Mouse (Mus musculus) embryonic facial prominence, embryonic 11.5 days (tissue): ENCODE data around the gene Kazn. TPM values are rescaled to one million over a fixed set of nuclear protein-coding genes. Genes with fewer than 3 reads are reported as not detected.

ENCODE experiments used
- ATAC-seq: fragments of 200-750 bp; cut with Nextera tagmentation; replicated peaks from 2 replicates; pipeline ENCODE4 v1.8.0; 2017; ENCODE audit warnings: low read depth; ENCODE audit not compliant: insufficient number of reproducible peaks, low FRiP score, low TSS enrichment
- DNase-seq: peaks from one replicate; pipeline ENCODE4 v3.0.0-alpha.2; 2015; ENCODE audit warnings: low spot score
- H3K27ac ChIP-seq: fragments of 300-500 bp; sonication (generic); replicated peaks from 2 replicates; pipeline ENCODE4 v1.5.1; 2014; ENCODE audit warnings: mild to moderate bottlenecking, low read depth, low read length, control low read depth
- H3K27me3 ChIP-seq: fragments of 300-500 bp; sonication (generic); 2 replicates; pipeline ENCODE4 v1.6.1; 2014; ENCODE audit warnings: mild to moderate bottlenecking, low read length, moderate library complexity, mixed read lengths; ENCODE audit not compliant: control insufficient read depth, insufficient read depth
- H3K36me3 ChIP-seq: fragments of 300-500 bp; sonication (generic); replicated peaks from 2 replicates; pipeline ENCODE4 v1.6.1; 2014; ENCODE audit warnings: low read depth, mild to moderate bottlenecking, low read length, moderate library complexity, mixed read lengths; ENCODE audit not compliant: control insufficient read depth, insufficient read depth
- H3K4me1 ChIP-seq: fragments of 300-500 bp; sonication (generic); 2 replicates; pipeline ENCODE4 v1.6.1; 2014; ENCODE audit warnings: low read length, mixed read lengths; ENCODE audit not compliant: control insufficient read depth, insufficient read depth
- H3K4me2 ChIP-seq: fragments of 300-500 bp; sonication (generic); 2 replicates; pipeline ENCODE4 v1.6.1; 2014; ENCODE audit warnings: low read depth, mild to moderate bottlenecking, control low read depth, low read length, moderate library complexity
- H3K4me3 ChIP-seq: fragments of 300-500 bp; sonication (generic); 2 replicates; pipeline ENCODE4 v1.5.1; 2014; ENCODE audit warnings: low read depth, low read length, control low read depth
- H3K9ac ChIP-seq: fragments of 300-500 bp; sonication (generic); replicated peaks from 2 replicates; pipeline ENCODE4 v1.6.1; 2014; ENCODE audit warnings: mild to moderate bottlenecking, control low read depth, low read length
- H3K9me3 ChIP-seq: fragments of 300-500 bp; sonication (generic); replicated peaks from 2 replicates; pipeline ENCODE4 v1.6.1; 2016; ENCODE audit warnings: mild to moderate bottlenecking, low read length, inconsistent platforms, mixed read lengths; ENCODE audit not compliant: control insufficient read depth
- WGBS: fragments of 180-500 bp; shearing (Covaris S2); extraction: QIAGEN DNeasy Blood & Tissue Kit; methylation state at CpG from one replicate; pipeline ENCODE4 v1.1.7; 2014; 5-methylcytosine and 5-hydroxymethylcytosine counted together
- polyA plus RNA-seq: library from polyadenylated mRNA; unstranded; fragments of >200 nt; fragmentation: Nextera tagmentation; extraction: Ambion mirVana; gene quantifications from 2 replicates; pipeline ENCODE4 v1.2.1, GENCODE M21; 2014

The Kazn gene
- polyA plus RNA-seq, 1 experiment from 2014 or later: 11.1 TPM

DNA sequence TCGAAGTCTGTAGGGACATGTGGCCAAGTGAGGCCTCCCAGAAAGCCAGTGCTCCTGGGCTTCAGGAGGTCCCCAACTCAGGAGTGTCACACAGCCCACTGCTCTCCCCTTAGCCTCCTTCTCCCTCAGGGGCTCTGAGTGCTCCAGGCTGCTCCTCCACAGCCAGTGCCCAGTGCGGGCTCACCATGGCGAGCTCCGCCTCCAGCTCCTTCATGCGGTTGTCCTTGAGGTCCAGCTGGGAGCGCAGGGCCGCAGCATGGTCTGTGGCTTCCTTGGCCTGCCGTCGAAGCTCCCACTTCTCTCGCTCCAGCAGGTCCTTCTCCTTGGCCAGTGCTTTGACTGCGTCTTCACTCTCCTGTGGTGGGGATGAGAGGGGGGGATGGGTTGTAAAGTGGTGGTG is 85.0 kb downstream of the Kazn start:
- Histone ChIP-seq H3K4me3 (no peak overlapping the region), H3K4me2 (no peak overlapping the region), H3K27ac (no peak overlapping the region), H3K9me3 (no peaks in the 10 kb centered on the region), H3K27me3 (no peaks in the 10 kb centered on the region), H3K36me3 (no peaks in the 10 kb centered on the region; the same call in 1 of the 2 replicates), H3K9ac (no peak overlapping the region), H3K4me1 (no peaks in the 10 kb centered on the region)
- no peak for DNase-seq
- WGBS: 62% methylated on average over 11 of the region's 11 CpGs
- no peak for ATAC-seq

DNA sequence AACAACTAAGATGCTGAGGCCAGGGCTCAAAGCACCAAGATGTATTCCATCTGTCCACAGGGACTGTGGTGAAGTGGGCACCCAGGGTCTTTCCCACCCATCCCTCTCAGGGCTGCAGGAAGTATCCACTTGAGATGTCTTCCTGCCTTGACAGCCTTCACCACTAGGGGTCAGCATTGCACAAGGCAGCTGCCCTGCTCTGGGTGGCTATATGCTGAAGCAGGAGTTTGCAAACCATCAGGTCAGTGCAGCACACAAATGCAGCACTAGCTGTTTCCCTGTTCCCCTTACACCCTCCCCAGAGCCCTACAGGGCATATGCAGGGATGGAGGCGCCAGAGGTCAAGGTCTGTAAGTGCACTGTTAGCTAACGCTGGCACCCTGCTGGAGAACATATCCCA is 85.7 kb downstream of the Kazn start:
- Histone ChIP-seq H3K27ac (no peak overlapping the region), H3K4me3 (no peak overlapping the region), H3K9me3 (no peaks in the 10 kb centered on the region), H3K4me2 (no peak overlapping the region), H3K27me3 (no peaks in the 10 kb centered on the region), H3K4me1 (no peaks in the 10 kb centered on the region), H3K9ac (no peak overlapping the region), H3K36me3 (peaks cover 4% of the 10 kb centered on the region; the same call in 1 of the 2 replicates)
- peak; percentile 67 for ATAC-seq
- peak; percentile 92 for DNase-seq
- WGBS: 4% methylated on average over 2 of the region's 2 CpGs

DNA sequence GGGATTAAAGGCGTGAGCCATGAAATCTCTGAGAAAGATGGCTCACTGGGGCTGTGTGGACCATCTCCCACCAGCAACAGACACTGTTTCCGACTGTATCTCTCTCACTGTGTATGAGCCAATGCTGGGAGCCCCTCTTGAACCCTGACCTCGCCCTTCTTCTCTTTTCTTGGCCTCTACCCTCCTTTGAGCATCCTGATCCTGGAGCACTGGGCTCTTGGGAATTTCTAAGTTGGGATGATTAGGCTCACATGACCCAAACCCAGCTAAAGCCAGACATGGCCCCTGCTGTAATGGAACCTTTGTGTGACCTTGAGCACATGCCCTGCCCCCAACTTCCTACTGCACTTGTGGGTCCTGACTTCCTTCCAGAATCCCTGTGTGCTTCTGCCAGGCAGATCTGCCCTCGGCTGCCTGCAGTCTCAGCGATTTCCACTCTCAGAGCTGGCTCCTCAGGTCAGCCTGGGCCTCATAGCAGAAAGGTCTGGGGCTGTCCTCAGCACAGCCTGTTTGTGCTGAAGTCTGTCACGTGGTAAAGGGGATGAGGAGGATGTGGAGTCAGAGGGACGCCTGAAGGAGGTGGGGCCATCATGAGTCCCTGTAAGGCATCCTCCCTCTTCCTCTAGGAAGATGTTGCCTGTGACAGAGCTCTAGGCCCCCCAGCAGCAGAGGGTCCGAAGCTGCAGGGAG is 86.3 kb downstream of the Kazn start:
- no peak overlapping the region for H3K4me2 ChIP-seq
- H3K4me3 ChIP-seq: no peak overlapping the region
- ATAC-seq (no peak), DNase-seq (no peak)
- H3K9ac ChIP-seq: no peak overlapping the region
- H3K36me3 ChIP-seq: peaks cover 5% of the 10 kb centered on the region; the same call in 1 of the 2 replicates
- no peak overlapping the region for H3K27ac ChIP-seq
- H3K27me3 ChIP-seq: no peaks in the 10 kb centered on the region
- H3K4me1 ChIP-seq: no peaks in the 10 kb centered on the region
- WGBS: 61% methylated on average over 8 of the region's 8 CpGs
- H3K9me3 ChIP-seq: no peaks in the 10 kb centered on the region

DNA sequence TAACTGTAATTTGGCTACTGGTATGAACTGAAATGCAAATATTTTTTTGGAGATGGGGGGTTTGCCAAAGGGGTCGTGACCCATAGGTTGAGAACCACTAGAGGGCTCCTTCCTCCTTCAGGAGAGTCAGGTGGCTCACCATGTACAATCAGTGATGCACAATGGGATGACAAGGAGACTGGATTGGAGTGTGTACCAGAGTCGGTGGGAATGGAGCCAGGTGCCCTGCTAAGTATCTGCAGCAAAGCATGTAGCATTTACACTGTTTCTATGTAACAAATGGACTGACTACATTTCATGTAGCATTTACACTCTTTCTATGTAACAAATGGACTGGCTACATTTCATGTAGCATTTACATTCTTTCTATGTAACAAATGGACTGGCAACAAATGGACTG is 89.1 kb downstream of the Kazn start:
- Histone ChIP-seq H3K27ac (no peak overlapping the region), H3K4me3 (no peak overlapping the region), H3K4me1 (no peaks in the 10 kb centered on the region), H3K9me3 (no peaks in the 10 kb centered on the region), H3K27me3 (no peaks in the 10 kb centered on the region), H3K36me3 (peaks cover 14% of the 10 kb centered on the region), H3K9ac (no peak overlapping the region), H3K4me2 (no peak overlapping the region)
- no peak for DNase-seq
- 79% methylated on average over 2 of the region's 2 CpGs for WGBS
- no peak for ATAC-seq

DNA sequence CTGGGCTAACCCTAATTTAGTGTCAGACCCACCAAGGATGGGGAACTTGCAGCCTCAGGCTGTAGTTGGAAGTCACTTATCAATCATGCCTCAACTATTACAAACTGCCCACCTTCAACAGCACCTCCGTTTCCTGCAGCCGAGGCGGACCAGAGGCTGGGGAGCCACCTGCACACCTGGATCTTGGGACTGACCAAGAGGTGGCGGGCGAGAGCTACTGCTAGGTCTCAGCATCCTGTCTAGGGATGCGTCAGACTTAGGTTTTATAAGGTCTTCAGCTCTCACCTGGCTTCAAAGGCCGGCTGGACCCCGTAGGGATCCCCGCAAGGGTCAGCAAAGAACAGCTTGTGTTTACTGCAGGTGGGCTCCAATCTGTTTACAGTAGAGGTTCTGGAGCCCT is 90.0 kb downstream of the Kazn start:
- H3K27ac ChIP-seq: no peak overlapping the region
- no peak for ATAC-seq
- no peak for DNase-seq
- H3K9ac ChIP-seq: no peak overlapping the region
- WGBS: 73% methylated on average over 9 of the region's 9 CpGs
- no peaks in the 10 kb centered on the region for H3K4me1 ChIP-seq
- H3K9me3 ChIP-seq: no peaks in the 10 kb centered on the region
- no peaks in the 10 kb centered on the region for H3K27me3 ChIP-seq
- H3K4me3 ChIP-seq: no peak overlapping the region
- no peak overlapping the region for H3K4me2 ChIP-seq
- H3K36me3 ChIP-seq: peaks cover 14% of the 10 kb centered on the region

DNA sequence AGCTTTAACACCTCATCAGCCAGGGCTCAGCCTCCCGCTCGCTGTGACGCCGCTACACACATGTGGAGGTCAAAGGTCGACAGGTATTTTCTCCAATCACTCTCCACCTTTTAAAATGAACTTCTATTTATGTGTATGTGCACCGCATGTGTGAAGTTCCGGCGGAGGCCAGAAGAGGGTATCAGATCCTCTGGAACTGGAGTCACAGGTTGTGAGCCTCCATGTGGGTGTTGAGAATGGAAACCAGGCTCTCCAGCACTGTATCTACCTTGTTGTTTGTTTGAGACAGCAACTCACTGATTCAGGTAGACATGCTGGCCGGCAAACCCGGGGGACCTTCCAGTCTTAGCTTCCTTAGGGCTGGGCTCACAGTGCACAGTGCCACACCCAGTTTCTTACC is 91.5 kb downstream of the Kazn start:
- WGBS: 94% methylated on average over 10 of the region's 10 CpGs
- H3K4me2 ChIP-seq: no peak overlapping the region
- H3K4me3 ChIP-seq: no peak overlapping the region
- H3K9me3 ChIP-seq: no peaks in the 10 kb centered on the region
- no peak overlapping the region for H3K27ac ChIP-seq
- peaks cover 14% of the 10 kb centered on the region for H3K36me3 ChIP-seq
- no peak overlapping the region for H3K9ac ChIP-seq
- ATAC-seq: no peak
- DNase-seq: no peak
- no peaks in the 10 kb centered on the region for H3K27me3 ChIP-seq
- no peaks in the 10 kb centered on the region for H3K4me1 ChIP-seq

DNA sequence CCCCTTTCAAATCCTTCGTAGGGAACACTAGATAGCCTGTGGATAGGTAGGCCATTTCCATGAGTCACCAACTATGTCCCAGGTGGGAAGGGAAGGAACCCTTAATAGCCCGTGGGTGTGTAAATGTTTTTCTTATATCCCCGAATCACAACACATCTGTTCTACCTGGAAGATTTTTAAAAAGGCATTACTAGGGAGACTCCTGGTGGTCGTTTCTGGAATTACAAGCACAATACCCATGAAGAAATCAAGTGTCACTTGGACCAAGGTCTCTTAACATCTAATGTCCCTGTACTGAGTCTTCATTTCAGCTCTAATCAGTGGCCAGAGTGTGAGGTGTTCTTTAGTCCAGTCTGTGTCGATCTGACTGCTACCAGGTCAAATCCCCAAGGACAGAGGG is 95.1 kb downstream of the Kazn start:
- Histone ChIP-seq H3K9me3 (no peaks in the 10 kb centered on the region), H3K4me1 (no peaks in the 10 kb centered on the region), H3K27ac (no peak overlapping the region), H3K4me2 (no peak overlapping the region), H3K4me3 (no peak overlapping the region), H3K9ac (no peak overlapping the region), H3K27me3 (no peaks in the 10 kb centered on the region), H3K36me3 (peaks cover 14% of the 10 kb centered on the region)
- WGBS: 41% methylated on average over 5 of the region's 5 CpGs
- DNase-seq: peak; percentile 73
- ATAC-seq: no peak

DNA sequence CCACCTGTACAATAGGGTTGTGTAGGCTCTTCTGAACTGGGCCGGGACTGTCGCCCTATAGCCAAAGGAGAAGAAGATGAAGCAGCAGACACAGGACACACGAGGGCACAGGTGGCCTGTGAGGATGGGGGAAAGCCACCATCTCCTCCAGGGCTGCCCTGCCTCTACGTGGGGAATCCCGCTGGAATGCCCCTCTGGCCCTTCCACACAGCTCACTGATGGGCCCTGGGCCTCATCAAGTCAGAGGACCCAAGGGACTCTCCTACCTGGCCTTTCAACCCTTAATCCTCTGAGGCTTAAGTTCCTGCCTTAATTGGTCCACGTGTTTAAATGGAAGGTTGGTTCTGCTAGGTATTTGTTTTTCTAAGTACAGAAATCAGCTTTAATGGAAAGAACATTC is 95.9 kb downstream of the Kazn start:
- H3K27me3 ChIP-seq: no peaks in the 10 kb centered on the region

More for the DNA sequence above, 95.9 kb downstream of the Kazn start:
- DNase-seq: no peak
- Histone ChIP-seq H3K27ac (no peak overlapping the region), H3K9me3 (no peaks in the 10 kb centered on the region), H3K4me2 (no peak overlapping the region), H3K4me3 (no peak overlapping the region), H3K36me3 (peaks cover 9% of the 10 kb centered on the region), H3K9ac (no peak overlapping the region), H3K4me1 (no peaks in the 10 kb centered on the region)
- no peak for ATAC-seq
- 69% methylated on average over 6 of the region's 6 CpGs for WGBS
